Mouse (Mus musculus): ENCODE measurements around the gene Gm12887. TPM values are rescaled to one million over a fixed set of nuclear protein-coding genes. Genes with fewer than 3 reads are reported as not detected.

Gm12887 gene
- polyA plus RNA-seq (2014; fragmentation: Nextera tagmentation; extraction: Ambion mirVana), result not detected in 2 replicates

DNA sequence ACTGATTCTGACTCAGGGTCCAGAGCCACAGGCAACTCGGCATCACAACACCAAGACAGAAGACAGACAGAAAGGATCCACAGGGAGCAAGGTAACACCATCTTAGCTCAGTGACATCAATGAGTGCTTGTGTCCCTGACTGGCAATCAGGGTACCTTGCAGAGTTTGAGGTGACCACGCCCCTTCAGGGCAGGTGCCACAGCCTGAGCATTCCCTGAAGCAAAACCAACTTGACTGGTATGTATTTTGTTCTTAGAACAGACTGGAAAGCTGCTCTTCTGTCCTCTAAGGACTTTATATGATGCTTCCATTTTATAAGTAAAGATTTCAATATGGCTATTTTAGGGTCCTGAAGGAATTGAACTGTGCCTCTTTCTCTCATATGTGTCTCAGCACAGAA, at the start of gene Gm12887:
Gene Gm12887 (minus strand): TSS at position 101 of the 400 bp plus-strand sequence.
- ATAC-seq (replicated peaks; ENCODE audit: insufficient number of reproducible peaks, low FRiP score, low TSS enrichment, low read depth) (no peak), DNase-seq (ENCODE audit: low spot score) (no peak)
- Histone ChIP-seq H3K4me1 (ENCODE audit: control insufficient read depth, insufficient read depth, low read length) (no peaks in the 10 kb centered on the region), H3K27me3 (ENCODE audit: control insufficient read depth, insufficient read depth, low read length) (no peaks in the 10 kb centered on the region), H3K9ac (replicated peaks; ENCODE audit: low read length) (no peak within 1 kb of the TSS), H3K4me2 (ENCODE audit: low read depth, low read length) (no peak within 1 kb of the TSS), H3K27ac (replicated peaks; ENCODE audit: low read depth, low read length) (no peak within 1 kb of the TSS), H3K9me3 (replicated peaks; ENCODE audit: control insufficient read depth, low read length) (no peaks in the 10 kb centered on the region; the same call in 1 of the 2 replicates), H3K36me3 (replicated peaks; ENCODE audit: control insufficient read depth, insufficient read depth, low read depth, low read length) (no peaks in the 10 kb centered on the region), H3K4me3 (ENCODE audit: low read depth, low read length) (no peak within 1 kb of the TSS)
- 53% methylated on average over 2 of the region's 2 CpGs for WGBS

DNA sequence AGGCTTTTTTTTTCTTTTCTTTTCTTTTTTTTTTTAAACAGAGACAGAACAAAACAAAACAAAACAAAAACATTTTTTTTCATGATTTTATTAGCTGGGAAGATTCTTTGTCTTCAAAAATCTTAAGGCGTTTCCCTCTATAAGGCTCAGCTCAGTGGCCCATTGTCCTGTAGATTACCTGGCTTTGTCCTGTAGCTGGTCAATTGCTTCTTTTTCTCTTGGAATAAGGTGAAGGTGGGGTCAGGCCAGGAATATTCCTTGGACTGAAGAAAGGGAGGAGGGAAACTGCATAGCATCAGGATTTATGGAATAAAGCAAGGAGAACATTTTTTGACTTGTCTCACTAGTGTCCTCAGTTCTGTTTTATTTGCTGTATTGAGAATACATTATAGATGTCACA, 35.1 kb upstream of the Gm12887 start:
- no peak for DNase-seq (ENCODE audit: low spot score)
- Histone ChIP-seq H3K27ac (replicated peaks; ENCODE audit: low read depth, low read length) (no peak overlapping the region), H3K4me2 (ENCODE audit: low read depth, low read length) (no peak overlapping the region), H3K36me3 (replicated peaks; ENCODE audit: control insufficient read depth, insufficient read depth, low read depth, low read length) (no peaks in the 10 kb centered on the region), H3K4me1 (ENCODE audit: control insufficient read depth, insufficient read depth, low read length) (no peaks in the 10 kb centered on the region), H3K9ac (replicated peaks; ENCODE audit: low read length) (no peak overlapping the region), H3K4me3 (ENCODE audit: low read depth, low read length) (no peak overlapping the region), H3K27me3 (ENCODE audit: control insufficient read depth, insufficient read depth, low read length) (no peaks in the 10 kb centered on the region), H3K9me3 (replicated peaks; ENCODE audit: control insufficient read depth, low read length) (no peaks in the 10 kb centered on the region)
- no peak for ATAC-seq (replicated peaks; ENCODE audit: insufficient number of reproducible peaks, low FRiP score, low TSS enrichment, low read depth)
- WGBS, result 82% methylated on average over 1 of the region's 1 CpGs

Other genes starting within 250 kb of the Gm12887 start
- gene Gm12886, start 199.0 kb downstream of the Gm12887 start, polyA plus RNA-seq (2014; fragmentation: Nextera tagmentation; extraction: Ambion mirVana), result not detected in 2 replicates

All from embryonic facial prominence, embryonic 11.5 days (tissue).